Mouse (Mus musculus) cerebellum, postnatal 10 days (tissue): Measurements from ENCODE around the gene Katnal1.
A peak's percentile ranks its signal among the peaks of the same experiment; 100 is the strongest.

Source experiments
- DNase-seq, 2 experiments: peaks; one replicate each; pipeline ENCODE4 v3.0.0; 2021; ENCODE audit warnings: mixed read lengths in 2 of 2

The Katnal1 gene

DNA sequence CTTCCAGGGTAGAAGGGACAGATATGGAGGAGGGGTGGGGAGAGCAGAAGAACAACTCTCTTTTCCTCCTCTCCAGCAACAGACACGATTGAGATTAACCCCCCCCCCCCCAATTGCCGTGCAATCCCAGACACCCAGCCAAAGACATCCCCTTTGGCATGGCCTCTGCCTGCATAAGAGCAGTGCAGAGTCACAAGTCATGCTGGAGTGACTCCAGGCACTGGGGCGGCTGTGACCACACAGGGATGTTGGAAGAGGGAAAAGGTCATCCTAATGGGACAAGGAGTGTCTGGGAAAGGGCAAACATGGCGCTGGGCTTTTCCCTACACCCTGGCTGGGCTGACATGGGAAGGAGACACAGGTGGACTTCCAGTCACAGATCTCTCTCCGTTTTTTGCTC is 24.0 kb upstream of the Katnal1 start:
- peak; percentile 63 to 65 for DNase-seq

DNA sequence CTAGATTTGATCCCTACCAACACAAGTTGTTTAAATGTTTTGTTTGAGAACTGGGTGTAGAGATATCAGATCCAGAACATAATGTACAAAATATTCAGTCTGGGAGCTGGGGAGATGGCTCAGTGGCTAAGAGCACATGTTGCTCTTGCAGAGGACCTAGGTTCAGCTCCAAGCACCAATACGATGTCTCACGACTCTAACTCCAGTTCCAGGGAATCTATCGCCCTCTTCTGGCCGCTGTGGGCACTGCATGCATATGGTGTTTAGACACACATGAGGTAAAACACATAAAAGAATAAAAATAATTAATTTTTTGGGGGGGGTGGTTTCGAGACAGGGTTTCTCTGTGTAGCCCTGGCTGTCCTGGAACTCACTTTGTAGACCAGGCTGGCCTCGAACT is 23.3 kb upstream of the Katnal1 start:
- DNase-seq, result peak; percentile 59 to 69

- no peak for DNase-seq
Measured at GRCm38 (mm10) chr5:148951360-148951759, 22.2 kb upstream of the Katnal1 start.

- DNase-seq, result no peak
Measured at GRCm38 (mm10) chr5:148950064-148950463, 20.9 kb upstream of the Katnal1 start.

- DNase-seq, result no peak
Measured at GRCm38 (mm10) chr5:148948577-148948976, 19.5 kb upstream of the Katnal1 start.

GRCm38 (mm10) chr5:148947412-148947811 is 18.3 kb upstream of the Katnal1 start:
- DNase-seq, result no peak

- peak; percentile 51 to 61 for DNase-seq
Measured at GRCm38 (mm10) chr5:148946787-148947186, 17.7 kb upstream of the Katnal1 start.

DNA sequence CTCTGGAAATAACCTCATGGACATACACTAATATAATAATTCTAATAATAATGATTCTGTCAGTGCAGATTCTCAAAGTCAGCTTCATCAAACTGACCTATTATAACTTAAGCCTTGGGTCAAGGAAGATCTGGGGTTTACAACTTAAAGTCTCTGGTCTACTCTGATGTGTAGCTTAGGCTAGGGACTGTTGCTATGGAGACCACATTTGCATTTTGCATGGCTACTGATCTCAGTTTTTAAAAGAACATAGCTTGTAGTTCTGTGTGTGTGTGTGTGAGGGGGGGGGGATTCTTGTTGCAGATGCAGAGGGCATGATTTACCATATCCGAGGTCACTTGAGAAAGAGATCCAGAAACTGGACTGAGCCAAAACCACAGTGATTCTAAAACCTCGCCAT is 16.6 kb upstream of the Katnal1 start:
- no peak for DNase-seq

- no peak for DNase-seq
Measured at GRCm38 (mm10) chr5:148944024-148944423, 14.9 kb upstream of the Katnal1 start.

GRCm38 (mm10) chr5:148943444-148943843 is 14.3 kb upstream of the Katnal1 start:
- no peak for DNase-seq

DNA sequence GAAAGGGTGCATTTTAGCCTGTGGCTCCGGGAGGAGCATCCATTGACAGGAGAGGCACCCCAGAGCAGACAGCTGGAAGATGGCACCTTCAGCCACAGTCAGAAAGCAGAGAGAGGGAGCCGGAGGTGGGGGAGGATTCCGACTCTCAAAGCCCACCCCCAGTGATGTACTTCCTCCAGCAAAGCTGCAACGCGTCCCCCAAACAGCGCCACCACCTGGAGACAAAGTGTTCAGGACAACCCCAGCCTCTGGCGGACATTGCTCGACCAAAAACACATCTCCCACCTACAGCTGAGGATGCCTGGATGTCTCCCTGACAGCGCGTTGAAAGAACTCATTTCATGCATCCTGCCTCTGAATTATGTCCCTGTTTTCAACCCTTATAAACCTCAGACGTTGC is 13.8 kb upstream of the Katnal1 start:
- DNase-seq, result no peak

GRCm38 (mm10) chr5:148942305-148942704 is 13.2 kb upstream of the Katnal1 start:
- DNase-seq, result peak; percentile 46 to 59

DNA sequence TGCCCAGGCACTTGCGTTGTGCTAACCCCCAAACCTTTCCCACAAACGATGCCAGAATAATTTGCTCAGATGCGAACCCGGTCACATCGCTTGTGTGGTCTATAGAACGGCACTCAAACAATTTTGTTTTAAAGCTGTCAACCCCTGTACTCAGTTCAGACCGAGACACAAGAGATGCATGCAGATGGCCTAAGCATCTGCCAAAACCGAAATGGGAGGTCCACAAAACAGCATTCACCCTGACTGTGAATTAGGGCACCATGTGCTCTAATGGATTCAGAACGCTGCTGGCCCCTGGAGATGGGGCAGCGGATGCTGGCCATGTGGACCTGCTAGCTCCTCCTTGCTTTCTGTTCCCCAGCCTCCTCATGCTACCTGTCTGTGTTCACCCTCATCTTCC is 12.7 kb upstream of the Katnal1 start:
- peak in 1 of 2 experiments; percentile 37 for DNase-seq

GRCm38 (mm10) chr5:148939948-148940382 is 10.8 kb upstream of the Katnal1 start:
- DNase-seq, result no peak

GRCm38 (mm10) chr5:148936516-148936951 is 7.4 kb upstream of the Katnal1 start:
- no peak for DNase-seq

GRCm38 (mm10) chr5:148935871-148936270 is 6.8 kb upstream of the Katnal1 start:
- DNase-seq, result no peak

DNA sequence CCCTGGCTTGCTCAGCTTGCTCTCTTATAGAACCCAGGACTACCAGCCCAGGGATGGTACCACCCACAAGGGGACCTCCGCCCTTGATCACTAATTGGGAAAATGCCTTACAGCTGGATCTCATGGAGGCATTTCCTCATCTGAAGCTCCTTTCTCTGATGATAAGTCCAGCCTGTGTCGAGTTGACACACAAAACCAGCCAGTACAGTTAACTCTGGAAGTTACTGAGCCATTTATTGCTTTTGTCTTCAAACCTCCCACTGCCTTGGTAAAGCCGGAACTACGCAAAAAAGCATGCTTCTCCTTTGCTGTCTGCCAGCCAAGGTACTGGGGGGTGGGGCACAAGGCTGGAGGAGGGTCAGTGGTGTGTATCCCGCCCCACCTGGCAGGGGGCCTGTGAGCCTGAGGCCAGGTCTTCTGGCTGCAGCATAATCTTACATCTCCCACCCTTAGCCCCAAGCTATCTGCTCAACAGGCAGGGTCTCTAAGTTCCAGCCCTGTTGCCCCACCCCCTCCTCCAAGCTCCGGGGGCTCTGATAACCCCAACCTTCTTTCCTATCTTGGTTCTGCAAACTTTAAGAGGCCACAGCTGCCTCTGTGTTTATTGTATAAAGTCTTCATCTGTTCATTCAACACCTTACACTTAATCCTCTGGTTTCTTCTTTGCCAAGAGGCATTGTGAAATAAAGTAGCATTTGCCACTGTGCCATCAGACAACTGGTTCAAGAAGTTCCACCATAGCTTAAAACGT is 6.1 kb upstream of the Katnal1 start:
- no peak for DNase-seq

GRCm38 (mm10) chr5:148934457-148934856 is 5.3 kb upstream of the Katnal1 start:
- DNase-seq, result no peak

DNA sequence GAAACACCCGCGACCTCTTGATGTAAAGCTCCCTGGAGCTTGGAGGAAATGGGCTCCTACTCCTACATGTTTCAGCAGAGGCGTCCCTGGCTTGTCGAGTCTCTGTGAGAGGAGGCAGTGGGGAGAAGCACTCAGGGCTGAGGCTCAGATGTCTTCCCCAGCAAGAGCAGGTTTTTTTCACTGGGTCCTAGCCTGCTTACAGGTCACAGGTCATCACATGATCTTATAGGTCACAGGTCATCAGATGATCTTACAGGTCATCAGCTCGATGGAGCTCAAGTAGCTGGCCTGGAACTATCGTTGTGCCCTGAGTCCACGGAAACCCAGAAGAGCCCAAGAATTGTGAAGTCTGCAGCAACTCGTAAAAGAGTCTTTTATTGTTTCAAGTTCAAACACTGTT is 4.6 kb upstream of the Katnal1 start:
- DNase-seq, result no peak

DNA sequence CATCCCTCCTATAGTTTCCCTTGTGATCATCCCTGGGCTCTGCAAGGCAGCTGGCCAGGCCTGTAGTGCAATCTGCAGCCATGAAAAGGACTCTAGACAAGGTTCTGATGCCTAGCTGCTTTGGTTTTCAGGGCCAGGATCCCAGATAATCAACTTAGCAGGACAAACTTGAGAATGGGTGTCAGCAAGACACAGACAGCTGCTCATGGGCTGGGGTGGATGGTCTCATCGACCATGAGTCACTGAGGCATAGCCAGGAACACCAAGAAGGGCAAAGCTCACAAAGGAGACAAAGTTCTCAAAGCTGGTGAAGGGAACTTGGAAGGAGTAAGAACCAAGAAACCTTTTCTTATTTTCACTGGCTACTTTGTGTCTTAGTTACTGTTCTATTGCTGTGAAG is 2.2 kb upstream of the Katnal1 start:
- no peak for DNase-seq

DNA sequence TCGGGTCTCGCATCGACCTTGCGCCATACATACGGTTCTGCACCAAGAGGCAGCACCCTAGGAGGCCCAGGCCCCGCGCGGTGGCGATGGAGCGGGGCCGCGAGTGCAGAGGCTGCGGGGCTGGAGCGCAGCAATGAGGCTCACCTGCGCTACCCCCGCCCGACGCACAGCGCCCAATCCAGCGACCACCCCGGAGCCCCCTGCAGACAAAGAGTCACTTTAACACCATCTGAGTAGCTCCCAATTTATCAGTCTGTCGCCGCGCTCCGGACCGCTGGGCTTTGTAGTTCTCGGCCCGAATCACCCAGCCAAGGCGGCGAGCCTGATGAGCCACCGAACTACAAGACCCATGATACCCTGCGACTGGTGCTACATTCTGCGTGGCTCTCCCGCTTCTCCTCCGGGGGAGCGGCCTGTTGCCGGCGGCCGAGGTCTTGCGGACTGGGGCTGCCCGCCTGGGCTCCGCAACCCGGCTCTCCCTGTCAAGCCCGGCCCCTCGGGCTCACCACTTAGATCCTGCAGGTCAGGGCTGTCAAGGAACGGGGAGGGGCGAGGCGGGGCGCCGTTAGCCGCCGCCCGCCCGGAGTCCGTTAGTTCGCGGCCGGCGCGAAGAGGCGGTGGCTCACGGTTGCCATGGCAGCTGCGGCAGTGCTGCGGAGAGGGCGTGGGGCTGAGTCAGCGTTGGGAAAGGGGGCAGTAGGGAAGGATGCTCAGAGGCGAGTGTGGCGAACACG is 571 bp downstream of the Katnal1 start:
- peak; percentile 95 to 97 for DNase-seq

DNA sequence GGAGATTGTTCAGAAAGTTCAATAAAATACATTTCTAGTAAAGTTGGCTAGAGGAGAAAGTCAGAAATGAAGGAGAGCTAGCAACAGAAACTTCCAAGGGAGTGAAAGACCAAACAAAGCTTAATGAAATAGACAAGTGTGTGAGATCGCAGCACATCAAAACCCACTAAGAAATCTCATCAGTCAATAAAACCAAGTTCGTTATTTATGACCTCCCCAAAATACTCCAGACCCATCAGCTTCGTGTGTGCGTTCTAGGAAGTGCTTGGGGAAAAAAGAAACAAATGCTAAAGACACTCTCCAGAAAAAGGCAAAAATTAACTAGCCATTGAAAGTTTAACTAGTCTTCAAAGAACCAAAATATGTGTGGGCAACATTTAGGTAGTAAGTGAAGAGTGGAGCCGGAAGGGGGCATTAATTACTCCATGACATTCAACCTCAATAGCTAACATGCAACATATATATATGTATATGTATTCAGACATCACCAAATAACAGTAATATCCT is 1.4 kb downstream of the Katnal1 start:
- DNase-seq, result no peak

- DNase-seq, result no peak
Measured at GRCm38 (mm10) chr5:148924586-148924985, 4.5 kb downstream of the Katnal1 start.

- no peak for DNase-seq
Measured at GRCm38 (mm10) chr5:148924051-148924450, 5.1 kb downstream of the Katnal1 start.
